Mouse (Mus musculus) gastrocnemius, postnatal 25 days (tissue): ENCODE measurements around the gene Eif4b. TPM values are rescaled to one million over a fixed set of nuclear protein-coding genes. Genes with fewer than 3 reads are reported as not detected.

Experiments used
- total RNA-seq, 2 experiments: library from RNA; stranded (reverse); gene quantifications; 1 replicate in 1 of 2; 2 replicates in 1 of 2; pipeline ENCODE4 v1.2.3; 2021

Gene Eif4b
- total RNA-seq, 2 experiments from 2014 or later: 141 to 145 TPM

Other genes starting within 250 kb of the Eif4b start
- not detected for gene Krt1, start 223.0 kb upstream of the Eif4b start, total RNA-seq
- not detected for gene Krt77, start 204.1 kb upstream of the Eif4b start, total RNA-seq
- gene Krt76, start 180.9 kb upstream of the Eif4b start, total RNA-seq: not detected
- gene Krt4, start 149.0 kb upstream of the Eif4b start, total RNA-seq: not detected
- under 1 TPM in 1 of 2 experiments, not detected in 1; 0.13 TPM for gene Krt79, start 133.4 kb upstream of the Eif4b start, total RNA-seq
- gene Krt78, start 119.5 kb upstream of the Eif4b start, total RNA-seq: not detected
- gene Krt8, start 69.3 kb upstream of the Eif4b start, total RNA-seq: under 1 TPM; 0.13 to 0.19 TPM
- gene Krt18, start 45.6 kb upstream of the Eif4b start, total RNA-seq: under 1 TPM; 0.18 to 0.29 TPM
- 10 to 100 TPM; 22.3 to 32.0 TPM for gene Tns2, start 26.6 kb downstream of the Eif4b start, total RNA-seq
- gene Spryd3, start 62.5 kb downstream of the Eif4b start, total RNA-seq: 1 to 10 TPM; 7.1 to 7.9 TPM
- gene Igfbp6, start 70.6 kb downstream of the Eif4b start, total RNA-seq: 10 to 100 TPM; 46.4 to 68.2 TPM
- under 1 TPM in 1 of 2 experiments, not detected in 1; 0.16 TPM for gene Soat2, start 76.8 kb downstream of the Eif4b start, total RNA-seq
- 10 to 100 TPM; 25.5 to 25.6 TPM for gene Zfp740, start 129.5 kb downstream of the Eif4b start, total RNA-seq
- gene Csad, start 131.0 kb downstream of the Eif4b start, total RNA-seq: 10 to 100 TPM; 10.4 to 16.7 TPM
- gene Itgb7, start 158.2 kb downstream of the Eif4b start, total RNA-seq: 1 to 10 TPM in 1 of 2 experiments, under 1 TPM in 1; 0.41 to 1.2 TPM
- gene Rarg, start 183.7 kb downstream of the Eif4b start, total RNA-seq: 1 to 10 TPM; 9.3 to 9.8 TPM
- not detected for gene Gm9918, start 196.8 kb downstream of the Eif4b start, total RNA-seq
- 10 to 100 TPM; 12.1 to 14.1 TPM for gene Mfsd5, start 205.7 kb downstream of the Eif4b start, total RNA-seq
- gene Espl1, start 222.5 kb downstream of the Eif4b start, total RNA-seq: 1 to 10 TPM in 1 of 2 experiments, under 1 TPM in 1; 0.51 to 1.4 TPM